Mouse (Mus musculus): ENCODE data around the gene Bahcc1. TPM values are rescaled to one million over a fixed set of nuclear protein-coding genes. Genes with fewer than 3 reads are reported as not detected.
A peak's percentile ranks its signal among the peaks of the same experiment; 100 is the strongest.

Gene Bahcc1
- total and polyA plus RNA-seq, 2 experiments from 2014 or later = 9.5 to 49.8 TPM

- H3K27ac ChIP-seq (ENCODE audit: low read depth, low read length) = 0 out of 2 replicates have a peak overlapping the region, but pooled peaks have one; percentile 32
- H3K4me3 ChIP-seq (ENCODE audit: low read depth, low read length) = no peak overlapping the region
- no peaks in the 10 kb centered on the region for H3K9me3 ChIP-seq (ENCODE audit: low read length)
- no peak overlapping the region; the same call in 1 of the 2 replicates for H3K9ac ChIP-seq (replicated peaks; ENCODE audit: low read length, poor library complexity, severe bottlenecking)
- H3K27me3 ChIP-seq (ENCODE audit: insufficient read depth, low read length) = no peaks in the 10 kb centered on the region
- H3K4me2 ChIP-seq (ENCODE audit: low read depth, low read length, poor library complexity, severe bottlenecking) = no peak overlapping the region
- TF ChIP-seq CTCF (IDR thresholded peaks at IDR 0.05) = no peak
- ATAC-seq (ENCODE audit: low FRiP score) = no peak
- H3K4me1 ChIP-seq (ENCODE audit: insufficient read depth, low read length) = peaks cover 41% of the 10 kb centered on the region
- no peak for DNase-seq (ENCODE audit: low spot score)
- peaks cover 7% of the 10 kb centered on the region; the same call in 1 of the 2 replicates for H3K36me3 ChIP-seq (ENCODE audit: insufficient read depth, low read length)
- 65% methylated on average over 12 of the region's 12 CpGs for WGBS
Measured at GRCm38 (mm10) chr11:120258896-120259689, 26.3 kb downstream of the Bahcc1 start.

GRCm38 (mm10) chr11:120259792-120260768, 27.3 kb downstream of the Bahcc1 start:
- Histone ChIP-seq H3K4me2 (ENCODE audit: low read depth, low read length, poor library complexity, severe bottlenecking) (no peak overlapping the region), H3K27ac (ENCODE audit: low read depth, low read length) (no peak overlapping the region), H3K9ac (replicated peaks; ENCODE audit: low read length, poor library complexity, severe bottlenecking) (no peak overlapping the region), H3K4me3 (ENCODE audit: low read depth, low read length) (no peak overlapping the region), H3K9me3 (ENCODE audit: low read length) (no peaks in the 10 kb centered on the region), H3K4me1 (ENCODE audit: insufficient read depth, low read length) (peaks cover 36% of the 10 kb centered on the region), H3K27me3 (ENCODE audit: insufficient read depth, low read length) (no peaks in the 10 kb centered on the region), H3K36me3 (ENCODE audit: insufficient read depth, low read length) (peaks cover 7% of the 10 kb centered on the region; the same call in 1 of the 2 replicates)
- DNase-seq (ENCODE audit: low spot score) = peak; percentile 83
- TF ChIP-seq CTCF (IDR thresholded peaks at IDR 0.05) = no peak
- no peak for ATAC-seq (ENCODE audit: low FRiP score)
- 52% methylated on average over 25 of the region's 25 CpGs for WGBS

- no peaks in the 10 kb centered on the region for H3K9me3 ChIP-seq (ENCODE audit: low read length)
- H3K36me3 ChIP-seq (ENCODE audit: insufficient read depth, low read length) = peaks cover 7% of the 10 kb centered on the region; the same call in 1 of the 2 replicates
- WGBS = 68% methylated on average over 6 of the region's 6 CpGs
- H3K27ac ChIP-seq (ENCODE audit: low read depth, low read length) = no peak overlapping the region
- H3K4me2 ChIP-seq (ENCODE audit: low read depth, low read length, poor library complexity, severe bottlenecking) = no peak overlapping the region
- TF ChIP-seq CTCF (IDR thresholded peaks at IDR 0.05) = no peak
- H3K4me3 ChIP-seq (ENCODE audit: low read depth, low read length) = no peak overlapping the region
- H3K4me1 ChIP-seq (ENCODE audit: insufficient read depth, low read length) = peaks cover 31% of the 10 kb centered on the region
- ATAC-seq (ENCODE audit: low FRiP score) (no peak), DNase-seq (ENCODE audit: low spot score) (no peak)
- H3K9ac ChIP-seq (replicated peaks; ENCODE audit: low read length, poor library complexity, severe bottlenecking) = no peak overlapping the region
- H3K27me3 ChIP-seq (ENCODE audit: insufficient read depth, low read length) = no peaks in the 10 kb centered on the region
Measured at GRCm38 (mm10) chr11:120260769-120261150, 28.0 kb downstream of the Bahcc1 start.

- Histone ChIP-seq H3K4me3 (ENCODE audit: low read depth, low read length) (no peak overlapping the region), H3K9ac (replicated peaks; ENCODE audit: low read length, poor library complexity, severe bottlenecking) (peak overlapping the region; percentile 19; the same call in 1 of the 2 replicates), H3K9me3 (ENCODE audit: low read length) (no peaks in the 10 kb centered on the region), H3K4me2 (ENCODE audit: low read depth, low read length, poor library complexity, severe bottlenecking) (peak overlapping the region; percentile 12; the same call in 1 of the 2 replicates), H3K36me3 (ENCODE audit: insufficient read depth, low read length) (peaks cover 7% of the 10 kb centered on the region; the same call in 1 of the 2 replicates), H3K4me1 (ENCODE audit: insufficient read depth, low read length) (peaks cover 25% of the 10 kb centered on the region), H3K27me3 (ENCODE audit: insufficient read depth, low read length) (no peaks in the 10 kb centered on the region), H3K27ac (ENCODE audit: low read depth, low read length) (peak overlapping the region; percentile 55; the same call in 1 of the 2 replicates)
- 28% methylated on average over 20 of the region's 20 CpGs for WGBS
- no peak for TF ChIP-seq CTCF (IDR thresholded peaks at IDR 0.05)
- DNase-seq (ENCODE audit: low spot score) (peak; percentile 95), ATAC-seq (ENCODE audit: low FRiP score) (peak; percentile 79)
Measured at GRCm38 (mm10) chr11:120261416-120262355, 28.9 kb downstream of the Bahcc1 start.

GRCm38 (mm10) chr11:120262356-120262901, 29.7 kb downstream of the Bahcc1 start:
- H3K4me1 ChIP-seq (ENCODE audit: insufficient read depth, low read length) = peaks cover 19% of the 10 kb centered on the region
- no peaks in the 10 kb centered on the region for H3K27me3 ChIP-seq (ENCODE audit: insufficient read depth, low read length)
- TF ChIP-seq CTCF (IDR thresholded peaks at IDR 0.05) = peak; percentile 73
- H3K4me2 ChIP-seq (ENCODE audit: low read depth, low read length, poor library complexity, severe bottlenecking) = peak overlapping the region; percentile 12; the same call in 1 of the 2 replicates
- WGBS = 25% methylated on average over 8 of the region's 8 CpGs
- peaks cover 7% of the 10 kb centered on the region; the same call in 1 of the 2 replicates for H3K36me3 ChIP-seq (ENCODE audit: insufficient read depth, low read length)
- peak; percentile 70 for ATAC-seq (ENCODE audit: low FRiP score)
- no peak overlapping the region for H3K4me3 ChIP-seq (ENCODE audit: low read depth, low read length)
- no peaks in the 10 kb centered on the region for H3K9me3 ChIP-seq (ENCODE audit: low read length)
- peak overlapping the region; percentile 19; the same call in 1 of the 2 replicates for H3K9ac ChIP-seq (replicated peaks; ENCODE audit: low read length, poor library complexity, severe bottlenecking)
- peak; percentile 95 for DNase-seq (ENCODE audit: low spot score)
- peak overlapping the region; percentile 55; the same call in 1 of the 2 replicates for H3K27ac ChIP-seq (ENCODE audit: low read depth, low read length)
